Mouse (Mus musculus) G1E (cell line): Measurements from ENCODE around the gene Lactbl1.

Experiments
- CTCF ChIP-seq: IDR thresholded peaks from 2 replicates; pipeline ENCODE4 v1.5.1; 2012; ENCODE audit warnings: low read depth, low read length, inconsistent platforms, mixed read lengths
- GATA1 ChIP-seq: IDR thresholded peaks from 2 replicates; pipeline ENCODE4 v1.6.1; 2012; ENCODE audit warnings: borderline replicate concordance, low read length, inconsistent platforms, mixed read lengths
- POLR2AphosphoS5 ChIP-seq: IDR thresholded peaks from 2 replicates; pipeline ENCODE4 v1.6.1; 2012; ENCODE audit warnings: low read depth, low read length, inconsistent platforms; ENCODE audit not compliant: insufficient replicate concordance
- TAL1 ChIP-seq: conservative IDR thresholded peaks from 2 replicates; pipeline ENCODE4 v1.6.1; 2012; ENCODE audit warnings: low read depth, low read length, inconsistent platforms, mixed read lengths

DNA sequence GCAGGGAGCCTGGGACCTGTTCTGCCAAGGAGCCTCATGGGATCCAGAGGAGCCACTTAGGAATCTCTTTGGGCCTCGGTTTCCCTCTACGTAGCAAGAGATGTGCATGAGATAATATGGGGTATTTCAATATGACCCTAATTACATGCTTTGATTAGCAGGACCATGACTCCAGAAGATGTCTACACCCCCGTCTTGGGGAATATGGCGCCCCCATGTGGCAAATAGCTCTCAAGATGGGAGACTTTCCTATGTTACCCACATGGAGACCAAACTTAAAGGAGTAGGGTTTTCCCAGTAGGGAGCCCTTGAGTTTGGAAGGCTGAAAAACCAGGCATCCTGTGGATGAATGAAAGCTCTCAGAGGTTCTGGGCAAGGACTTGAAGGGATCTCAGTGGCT, 65.7 kb downstream of the Lactbl1 start:
- no peak for TF ChIP-seq GATA1
- 0 out of 2 replicates have a peak, but pooled peaks have one; percentile 3 for TF ChIP-seq CTCF
- no peak for TF ChIP-seq POLR2AphosphoS5
- TF ChIP-seq TAL1 = no peak
